Mouse (Mus musculus) ES-E14 (cell line): ENCODE data around the gene Nup54. TPM values are rescaled to one million over a fixed set of nuclear protein-coding genes. Genes with fewer than 3 reads are reported as not detected.

Experiments used
- DNase-seq: peaks from one replicate; pipeline ENCODE4 v3.0.0-alpha.2; 2013; ENCODE audit warnings: low read depth, low spot score
- H3K27ac ChIP-seq: 2 replicates; pipeline ENCODE4 v1.5.1; 2012; ENCODE audit warnings: low read depth, mild to moderate bottlenecking, low read length, moderate library complexity, mixed read lengths; ENCODE audit not compliant: poor library complexity, insufficient read depth, severe bottlenecking
- H3K36me3 ChIP-seq: 2 replicates; pipeline ENCODE4 v1.6.1; 2012; ENCODE audit warnings: mild to moderate bottlenecking, low read length, moderate library complexity, mixed read lengths; ENCODE audit not compliant: control insufficient read depth, poor library complexity, insufficient read depth, severe bottlenecking
- H3K4me1 ChIP-seq, 2 experiments: fragments of 150-350 bp in 1 of 2; sonication (generic) in 1 of 2; 2 replicates each; pipeline ENCODE4 v1.6.1; 2012; ENCODE audit warnings: low read length in 2 of 2, mild to moderate bottlenecking in 1 of 2, mixed read lengths in 1 of 2; ENCODE audit not compliant: control insufficient read depth in 2 of 2, insufficient read depth in 2 of 2, poor library complexity in 1 of 2
- H3K4me3 ChIP-seq, 2 experiments: fragments of 150-350 bp in 1 of 2; sonication (generic) in 1 of 2; 2 replicates each; pipeline ENCODE4 v1.5.1; 2012; ENCODE audit warnings: low read length in 2 of 2, low read depth in 1 of 2, mild to moderate bottlenecking in 1 of 2, mixed read lengths in 1 of 2; ENCODE audit not compliant: insufficient read depth in 1 of 2, poor library complexity in 1 of 2, severe bottlenecking in 1 of 2
- H3K9ac ChIP-seq: 2 replicates; pipeline ENCODE4 v1.6.1; 2012; ENCODE audit warnings: low read depth, mild to moderate bottlenecking, low read length, mixed read lengths; ENCODE audit not compliant: poor library complexity, insufficient read depth, severe bottlenecking
- H3K9me3 ChIP-seq: fragments of 150-350 bp; sonication (generic); 2 replicates; pipeline ENCODE4 v1.6.1; 2012; ENCODE audit warnings: low read depth, mild to moderate bottlenecking, low read length; ENCODE audit not compliant: control insufficient read depth, insufficient read depth
- CHD2 ChIP-seq: IDR thresholded peaks from 2 replicates; pipeline ENCODE4 v1.6.1; 2014; ENCODE audit warnings: mild to moderate bottlenecking, low read depth, low read length, inconsistent platforms
- HCFC1 ChIP-seq: IDR thresholded peaks from 2 replicates; pipeline ENCODE4 v1.6.1; 2012; ENCODE audit warnings: low read length, inconsistent platforms, borderline replicate concordance; ENCODE audit not compliant: insufficient read depth
- MAFK ChIP-seq: IDR thresholded peaks from 2 replicates; pipeline ENCODE4 v1.6.1; 2014; ENCODE audit warnings: mild to moderate bottlenecking, low read depth, low read length, inconsistent platforms; ENCODE audit not compliant: insufficient read depth
- ZC3H11A ChIP-seq: IDR thresholded peaks from 2 replicates; pipeline ENCODE4 v1.6.1; 2012; ENCODE audit warnings: low read depth, mild to moderate bottlenecking, inconsistent platforms, low read length, borderline replicate concordance
- ZNF384 ChIP-seq: IDR thresholded peaks from 2 replicates; pipeline ENCODE4 v1.6.1; 2012; ENCODE audit warnings: low read depth, low read length, inconsistent platforms
- in situ Hi-C, 2 experiments: fragments of 600-800 bp; cut with MboI; formaldehyde crosslinking; loops; one replicate each; pipeline ENCODE4 v1.15.1; 2025; ENCODE audit warnings: low sequenced_read_pairs in 2 of 2, inconsistent platforms in 1 of 2; ENCODE audit not compliant: unreplicated experiment in 2 of 2
- total RNA-seq: library from RNA; depleted of rRNA; stranded (reverse); fragments of 300-350 nt; gene quantifications from 2 replicates; pipeline ENCODE4 v1.2.3, GENCODE M21; 2012

Nup54 gene
- total RNA-seq, 1 experiment: 62.2 TPM

DNA sequence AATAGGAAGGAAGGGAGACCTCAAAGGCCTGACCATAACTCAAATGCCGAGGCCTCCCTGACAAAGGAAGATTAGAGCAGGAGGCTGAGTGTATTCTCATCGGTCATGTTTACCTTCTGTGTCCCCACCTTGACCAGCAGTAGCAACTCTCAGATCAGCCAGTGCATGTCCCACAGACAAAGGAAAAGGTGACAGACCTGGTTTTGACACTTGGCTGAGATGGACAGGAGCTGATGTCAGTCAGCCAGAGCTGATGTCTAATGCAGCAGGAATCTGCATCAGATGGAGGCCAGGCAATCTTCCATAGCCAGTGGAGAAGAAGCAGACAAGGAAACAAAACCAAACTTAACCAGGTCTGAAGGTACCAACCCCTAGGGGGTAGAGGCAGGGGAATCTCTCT is 62.4 kb downstream of the Nup54 start:
- Histone ChIP-seq H3K9ac (no peak overlapping the region), H3K4me1 (no peaks in the 10 kb centered on the region), H3K27ac (no peak overlapping the region), H3K9me3 (no peaks in the 10 kb centered on the region), H3K4me3 (no peak overlapping the region), H3K36me3 (no peaks in the 10 kb centered on the region)
- in situ Hi-C loops: no loop called here
- DNase-seq: no peak
- TF ChIP-seq HCFC1 (no peak), ZC3H11A (no peak), CHD2 (no peak), MAFK (no peak), ZNF384 (no peak)

DNA sequence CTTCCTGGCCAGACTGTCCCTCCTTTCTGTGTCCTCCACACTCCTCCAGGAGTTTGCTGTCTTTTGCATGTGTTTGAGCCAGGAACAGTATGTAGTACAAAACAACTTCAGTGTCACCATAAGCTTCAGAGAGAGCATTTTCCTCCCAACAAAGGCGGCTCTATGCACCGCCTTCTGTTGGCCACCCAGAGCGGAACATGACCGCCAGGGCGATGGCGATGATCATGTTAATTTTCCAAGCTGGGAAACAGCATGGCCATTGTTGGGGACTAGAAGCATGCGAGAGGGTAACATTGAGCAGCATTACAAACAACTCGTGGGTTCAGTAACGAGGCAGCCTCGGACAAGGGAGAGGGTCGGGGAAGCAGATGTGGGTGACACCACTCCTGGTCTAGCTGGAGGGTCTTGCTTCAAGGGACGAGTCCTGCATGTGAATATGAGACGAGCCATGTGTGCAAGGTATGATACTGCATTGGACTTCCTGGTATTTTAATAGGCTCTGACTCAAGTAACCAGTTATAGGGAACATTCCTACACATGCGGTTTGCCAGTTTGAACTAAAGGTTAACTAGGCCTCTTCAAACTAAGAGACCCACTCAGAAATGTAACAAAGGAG is 63.5 kb downstream of the Nup54 start:
- no peaks in the 10 kb centered on the region for H3K36me3 ChIP-seq
- in situ Hi-C loops: no loop called here
- H3K9me3 ChIP-seq: no peaks in the 10 kb centered on the region
- no peak overlapping the region for H3K27ac ChIP-seq
- no peak overlapping the region for H3K9ac ChIP-seq
- TF ChIP-seq ZC3H11A (no peak), ZNF384 (no peak), CHD2 (no peak), MAFK (no peak), HCFC1 (no peak)
- DNase-seq: no peak
- no peak overlapping the region for H3K4me3 ChIP-seq
- H3K4me1 ChIP-seq: no peaks in the 10 kb centered on the region

DNA sequence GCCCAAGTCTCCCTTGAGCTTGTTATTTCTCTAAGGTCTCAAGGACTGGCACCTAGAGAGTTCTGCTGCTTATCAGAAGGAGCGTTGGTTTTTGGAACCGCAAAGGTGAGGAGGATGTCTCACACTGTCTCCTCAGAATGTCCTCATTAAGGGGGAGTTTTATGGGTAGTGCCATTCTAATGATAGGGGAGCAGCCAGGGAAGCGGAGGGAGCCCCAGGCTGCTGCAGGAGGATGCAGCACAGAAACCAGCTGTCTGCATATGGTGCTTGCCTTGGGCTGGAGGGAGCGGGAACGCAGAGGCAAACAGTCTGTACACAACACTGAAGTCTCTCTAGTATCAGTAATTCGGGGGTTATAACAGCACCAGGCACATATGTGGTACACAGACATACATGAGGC is 64.1 kb downstream of the Nup54 start:
- no peak for DNase-seq
- in situ Hi-C loops: no loop called here
- no peaks in the 10 kb centered on the region for H3K9me3 ChIP-seq
- H3K27ac ChIP-seq: no peak overlapping the region
- H3K4me3 ChIP-seq: no peak overlapping the region
- H3K36me3 ChIP-seq: no peaks in the 10 kb centered on the region
- H3K4me1 ChIP-seq: no peaks in the 10 kb centered on the region
- no peak for TF ChIP-seq CHD2
- no peak for TF ChIP-seq ZC3H11A
- no peak for TF ChIP-seq MAFK
- no peak for TF ChIP-seq ZNF384
- TF ChIP-seq HCFC1: no peak
- H3K9ac ChIP-seq: no peak overlapping the region

DNA sequence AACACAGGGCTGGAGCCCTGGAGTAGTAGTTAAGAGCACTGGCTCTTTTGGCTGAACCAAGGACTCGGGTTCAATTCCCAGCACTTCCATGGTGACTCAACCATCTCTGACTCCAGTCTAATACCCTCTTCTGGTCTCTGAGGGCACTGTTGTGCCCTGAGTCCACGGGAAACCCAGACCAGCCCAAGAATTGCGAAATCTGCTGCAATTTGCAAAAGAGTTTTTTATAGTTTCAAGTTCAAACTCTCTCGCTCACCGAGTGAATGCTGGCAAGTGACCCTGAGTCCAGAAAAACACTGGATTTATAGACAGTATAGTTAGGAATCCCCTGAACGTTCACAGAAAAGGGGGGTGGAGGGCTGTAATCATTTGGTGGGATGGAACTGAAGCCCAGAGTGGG is 64.6 kb downstream of the Nup54 start:
- H3K4me1 ChIP-seq: no peaks in the 10 kb centered on the region
- H3K4me3 ChIP-seq: no peak overlapping the region
- no peak for TF ChIP-seq ZNF384
- TF ChIP-seq MAFK: no peak
- no peak for TF ChIP-seq ZC3H11A
- TF ChIP-seq CHD2: no peak
- no peak for TF ChIP-seq HCFC1
- no peaks in the 10 kb centered on the region for H3K9me3 ChIP-seq
- H3K36me3 ChIP-seq: no peaks in the 10 kb centered on the region
- DNase-seq: no peak
- H3K9ac ChIP-seq: no peak overlapping the region
- no peak overlapping the region for H3K27ac ChIP-seq
- in situ Hi-C loops: no loop called here
